Mouse (Mus musculus) heart, postnatal 10 days (tissue): Measurements from ENCODE around the gene Zfr. TPM values are rescaled to one million over a fixed set of nuclear protein-coding genes. Genes with fewer than 3 reads are reported as not detected.
"Not testable (repeated sequence)": the region's sequence is repeated elsewhere in the genome, so short reads cannot be mapped to it uniquely, and the experiment has no call there.

Experiments used
- DNase-seq, 2 experiments: peaks; one replicate each; pipeline ENCODE4 v3.0.0; 2021
- intact Hi-C: fragments of 180-260 bp; cut with DNase I; formaldehyde crosslinking; loops from one replicate; pipeline ENCODE4 v1.15.1; 2025
- total RNA-seq, 2 experiments: library from RNA; stranded (reverse); gene quantifications; 2 replicates each; pipeline ENCODE4 v1.2.3; 2021

Gene Zfr
- total RNA-seq, 2 experiments from 2014 or later = 101 to 114 TPM

- intact Hi-C loops = no loop called here
- no peak for DNase-seq
Measured at GRCm38 (mm10) chr15:12206646-12207222, 89.1 kb downstream of the Zfr start.

GRCm38 (mm10) chr15:12207556-12208090 is 90.0 kb downstream of the Zfr start:
- no peak for DNase-seq

DNA sequence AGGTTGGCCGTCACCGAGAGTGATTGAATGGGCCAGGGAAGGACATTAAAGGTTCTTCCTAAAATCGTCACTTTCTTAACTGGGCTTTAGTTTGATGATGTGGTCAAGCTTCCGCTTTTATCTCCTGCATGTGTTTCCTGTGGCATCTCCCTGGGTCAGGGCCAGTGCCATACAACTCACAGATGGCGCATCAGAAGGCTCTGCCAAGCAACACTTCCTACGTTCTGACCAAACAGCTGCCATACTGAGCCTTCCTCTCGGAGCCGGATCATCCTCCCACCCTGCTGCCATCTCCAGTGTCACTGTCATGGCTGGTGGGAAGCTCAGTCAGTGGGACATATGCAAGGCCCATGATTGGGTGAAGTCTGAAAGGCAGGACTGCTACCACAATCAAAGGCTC is 93.9 kb downstream of the Zfr start:
- no peak for DNase-seq
- intact Hi-C loops = no loop called here

More at GRCm38 (mm10) chr15:12207556-12208090, 90.0 kb downstream of the Zfr start:
- intact Hi-C loops = no loop called here

DNA sequence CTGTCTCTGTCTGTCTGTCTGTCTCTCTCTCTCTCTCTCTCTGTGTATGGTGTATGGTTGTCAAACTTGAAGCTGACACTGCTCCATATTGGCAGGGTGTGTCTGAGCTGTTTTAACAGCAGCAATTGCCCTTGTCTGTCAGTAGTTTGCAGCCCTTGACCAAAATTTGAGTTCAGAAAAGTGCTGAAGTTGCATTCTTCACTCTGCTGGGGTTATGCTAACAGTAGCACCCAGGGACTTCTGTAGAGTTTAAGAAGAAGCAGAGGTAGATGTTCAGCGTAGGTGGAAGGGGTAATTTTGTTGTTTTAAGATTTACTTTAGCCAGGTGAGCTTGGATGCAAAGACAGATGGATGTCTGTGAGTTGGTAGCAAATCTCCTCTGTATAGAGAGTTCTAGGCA is 94.6 kb downstream of the Zfr start:
- intact Hi-C loops = no loop called here

DNA sequence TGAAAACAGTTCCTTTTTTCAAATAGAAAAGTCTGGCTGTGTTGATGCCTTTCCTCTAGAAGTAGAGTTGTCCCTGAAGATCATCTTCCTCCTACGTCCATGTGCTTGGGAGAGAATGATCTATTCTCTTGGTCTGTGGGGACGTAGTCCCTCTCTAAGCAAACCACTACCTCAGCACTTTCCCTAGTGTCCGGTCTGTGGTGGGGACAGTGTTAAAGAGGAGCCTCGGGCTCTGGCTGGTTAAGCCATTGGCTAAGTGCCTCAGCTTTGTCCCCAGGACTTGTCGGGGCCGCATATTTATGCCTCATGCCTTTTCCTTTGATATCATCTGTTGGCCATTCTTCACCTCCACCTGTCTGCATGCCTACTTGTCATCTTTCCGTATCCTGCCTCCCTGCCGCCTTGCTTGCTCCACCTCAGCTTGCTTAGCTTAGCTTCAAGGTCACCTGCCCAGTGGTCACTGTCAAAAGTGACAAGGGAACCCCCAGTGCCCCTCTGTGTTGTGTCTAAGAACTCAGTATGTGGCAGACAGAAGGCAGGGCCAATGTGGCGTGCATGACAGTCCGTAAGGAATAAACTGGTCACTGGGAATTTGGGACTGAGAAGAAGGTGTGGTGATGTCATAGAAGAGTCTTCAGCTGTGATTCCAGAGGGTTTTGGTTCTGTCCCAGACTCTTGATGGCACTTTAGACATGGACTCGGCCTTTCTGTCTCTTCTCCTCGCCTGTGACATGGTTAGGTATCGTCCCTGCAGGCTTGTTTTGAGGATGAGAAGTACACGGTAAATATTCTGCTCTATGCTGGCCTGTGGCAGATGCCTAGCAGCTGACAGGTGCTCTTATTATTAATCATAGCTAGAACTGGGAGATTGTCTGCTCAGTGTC is 97.1 kb downstream of the Zfr start:
- DNase-seq = no peak
- intact Hi-C loops = no loop called here

More for the DNA sequence above, 94.6 kb downstream of the Zfr start:
- no peak for DNase-seq

- DNase-seq = no peak
- intact Hi-C loops = no loop called here
Measured at GRCm38 (mm10) chr15:12215415-12215718, 97.7 kb downstream of the Zfr start.

- intact Hi-C loops = no loop called here
- DNase-seq = no peak
Measured at GRCm38 (mm10) chr15:12216119-12216518, 98.5 kb downstream of the Zfr start.

DNA sequence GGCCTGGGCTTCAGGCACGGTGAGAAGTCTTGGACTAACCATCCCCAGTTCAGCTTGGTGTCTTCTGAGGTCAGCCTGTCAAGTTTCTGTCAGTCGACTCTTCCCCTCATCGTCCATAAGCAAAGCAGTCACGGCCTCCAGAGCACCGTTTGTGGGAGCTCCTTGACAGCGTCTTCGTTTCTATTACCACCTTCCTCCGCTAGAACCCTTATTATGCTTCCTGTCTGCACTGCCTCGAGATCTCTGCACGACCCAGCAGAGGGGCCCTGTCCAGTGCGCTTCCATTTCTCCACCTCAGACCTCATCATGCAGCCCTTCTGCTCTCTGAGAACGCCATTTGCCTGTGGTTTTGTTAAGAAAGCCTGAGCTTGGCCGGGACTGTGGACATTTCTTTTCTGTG is 99.2 kb downstream of the Zfr start:
- intact Hi-C loops = no loop called here

GRCm38 (mm10) chr15:12217332-12217731 is 99.7 kb downstream of the Zfr start:
- DNase-seq, intact Hi-C loops: not testable (repeated sequence)

More for the DNA sequence above, 99.2 kb downstream of the Zfr start:
- DNase-seq = no peak

GRCm38 (mm10) chr15:12217849-12218248 is 100.2 kb downstream of the Zfr start:
- DNase-seq = no peak
- intact Hi-C loops = no loop called here

GRCm38 (mm10) chr15:12218583-12219382 is 101.2 kb downstream of the Zfr start:
- intact Hi-C loops = no loop called here
- DNase-seq = no peak

DNA sequence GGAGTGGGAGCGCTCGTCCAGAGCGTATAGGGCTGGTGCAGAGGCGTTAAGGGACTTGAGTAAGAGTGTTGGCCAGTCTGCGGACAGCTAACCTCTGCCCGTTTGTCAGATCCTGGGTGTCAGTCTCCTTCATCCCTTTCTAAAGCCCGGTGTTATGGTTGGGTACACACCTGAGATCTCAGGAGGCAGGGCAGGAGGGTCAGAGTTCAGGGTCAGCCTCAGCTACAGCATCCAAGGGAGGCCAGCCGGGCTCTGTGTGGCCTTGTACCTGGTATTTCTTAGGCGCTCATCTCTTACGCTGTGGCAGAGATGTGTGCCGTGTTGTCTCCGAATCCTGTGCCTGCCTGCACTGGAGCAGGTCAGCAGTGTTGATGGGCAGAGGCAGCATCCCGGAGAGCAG is 103.5 kb downstream of the Zfr start:
- no peak for DNase-seq
- intact Hi-C loops = no loop called here

DNA sequence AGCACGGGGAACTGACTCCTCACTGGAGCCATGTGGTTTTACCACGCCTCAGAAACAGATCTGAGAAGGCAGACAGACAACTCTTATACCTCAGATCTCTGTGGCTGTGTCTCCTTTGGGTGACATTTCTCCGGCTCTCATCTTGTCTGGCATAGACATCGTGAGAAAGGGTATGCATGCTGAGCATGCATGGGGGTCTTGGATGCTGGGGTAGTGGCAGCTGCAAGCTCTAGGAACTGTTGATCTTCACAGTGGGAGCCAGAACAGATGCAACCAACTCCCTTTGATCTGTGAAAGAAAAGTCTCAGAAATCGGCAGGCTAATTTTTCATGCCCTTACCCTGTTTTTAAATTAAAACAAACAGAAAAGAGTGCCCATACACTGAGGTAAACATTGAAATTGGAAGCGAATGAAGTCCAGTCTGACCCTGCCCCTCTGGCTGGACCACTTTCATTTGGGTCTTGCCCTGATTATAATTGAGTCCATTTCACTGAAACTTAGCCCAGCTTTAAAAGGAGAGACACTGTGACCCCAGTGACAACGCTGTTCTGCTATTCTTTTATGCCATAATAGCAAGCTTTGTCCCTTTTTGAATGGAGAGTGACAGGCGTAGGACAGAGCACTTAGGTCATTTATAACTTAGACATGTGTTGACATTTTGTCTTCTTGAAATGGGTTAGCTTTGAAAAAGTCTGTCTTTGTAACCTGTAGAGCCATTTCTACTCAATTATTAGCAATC is 105.1 kb downstream of the Zfr start:
- no peak for DNase-seq

DNA sequence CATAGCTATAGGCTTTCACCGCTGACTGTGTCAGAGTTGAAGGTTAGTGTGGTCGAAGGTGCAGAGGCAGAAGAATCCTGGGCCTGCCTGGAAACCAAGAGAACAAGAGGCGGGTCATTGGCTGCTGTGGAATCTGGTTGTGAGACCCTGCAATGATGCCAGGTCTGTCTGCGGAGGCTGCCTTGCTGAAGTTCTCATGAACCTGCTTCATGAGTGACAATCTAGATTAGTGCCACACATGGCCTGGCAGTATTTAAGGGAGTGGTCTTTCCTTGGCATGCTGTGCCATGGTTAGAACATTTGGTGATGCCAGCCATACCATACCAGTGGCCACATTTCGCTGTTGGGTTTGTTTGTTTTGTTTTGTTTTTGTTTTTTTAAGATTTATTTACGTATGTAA is 105.8 kb downstream of the Zfr start:
- intact Hi-C loops = no loop called here
- DNase-seq = no peak

More for the DNA sequence above, 105.1 kb downstream of the Zfr start:
- intact Hi-C loops = no loop called here

GRCm38 (mm10) chr15:12224239-12224638 is 106.6 kb downstream of the Zfr start:
- no peak for DNase-seq
- intact Hi-C loops = no loop called here

DNA sequence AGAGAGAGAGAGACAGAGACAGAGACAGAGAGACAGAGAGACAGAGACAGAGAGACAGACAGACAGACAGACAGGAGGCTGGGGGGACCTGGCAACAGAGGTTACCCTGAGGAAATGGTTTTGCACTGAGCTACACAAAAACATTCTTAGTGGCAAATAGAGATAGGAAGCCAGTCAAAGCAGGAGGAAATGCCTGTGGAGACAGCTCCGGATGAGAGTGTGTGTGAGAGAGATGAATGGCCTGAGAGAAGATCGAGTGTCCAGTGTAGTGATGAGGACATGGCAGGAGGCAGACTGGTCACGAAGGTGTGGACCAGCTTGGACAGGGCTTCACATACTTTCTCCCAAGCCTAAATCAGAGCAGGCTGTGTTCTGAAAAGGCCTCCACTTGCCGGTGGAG is 107.4 kb downstream of the Zfr start:
- DNase-seq = no peak
- intact Hi-C loops = no loop called here

DNA sequence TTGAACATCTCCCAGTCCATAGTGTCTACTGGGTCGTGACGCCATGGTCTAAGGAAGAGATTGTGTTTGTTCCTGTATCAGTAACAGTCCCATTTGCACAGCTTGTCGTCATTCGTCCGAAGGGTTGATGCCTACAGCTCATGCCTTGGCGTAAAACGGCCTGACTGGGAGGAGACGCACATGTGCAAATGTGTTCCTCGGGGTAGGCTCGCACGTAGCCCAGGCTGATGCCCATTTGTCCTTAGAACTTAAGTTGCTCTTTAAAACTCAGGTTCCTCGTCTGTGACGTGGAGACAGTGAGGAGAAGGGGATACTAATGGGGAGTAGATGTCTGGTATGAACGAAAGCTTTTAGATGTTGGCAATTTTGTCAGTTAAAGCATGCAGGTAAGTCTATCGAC is 109.3 kb downstream of the Zfr start:
- intact Hi-C loops = no loop called here

GRCm38 (mm10) chr15:12227355-12227754 is 109.7 kb downstream of the Zfr start:
- DNase-seq = no peak
- intact Hi-C loops = no loop called here

More for the DNA sequence above, 109.3 kb downstream of the Zfr start:
- no peak for DNase-seq

DNA sequence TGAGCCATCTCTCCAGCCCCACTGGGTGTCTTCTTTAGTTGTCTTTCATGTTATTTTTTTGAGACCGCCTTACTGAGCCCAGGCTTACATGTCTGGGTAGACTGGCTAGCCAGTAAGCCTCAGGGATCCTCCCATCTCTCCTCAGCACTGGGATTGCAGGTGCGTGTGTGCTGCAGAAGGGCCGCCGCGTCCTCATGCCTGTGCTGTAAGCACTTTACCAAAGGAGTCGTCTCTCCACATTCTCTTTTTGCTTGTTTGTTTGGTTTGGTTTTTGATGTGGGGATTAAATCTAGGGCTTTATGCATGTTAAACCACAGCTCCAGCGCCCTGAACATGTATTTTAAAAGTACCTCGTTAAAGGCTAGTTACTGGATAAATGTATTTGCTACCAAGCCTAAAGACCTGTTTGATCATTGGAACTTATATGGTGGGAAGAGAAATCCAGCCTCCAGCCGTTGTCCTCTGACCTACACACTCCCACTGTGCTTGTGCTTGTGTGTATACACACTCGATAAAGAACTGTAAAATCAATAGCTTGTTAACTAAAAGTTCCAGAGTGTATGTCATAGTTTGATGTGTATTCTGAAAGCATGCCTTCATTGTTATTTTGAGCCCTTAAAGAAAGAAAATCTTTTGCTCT is 112.1 kb downstream of the Zfr start:
- intact Hi-C loops = no loop called here
- DNase-seq = no peak
